Mouse (Mus musculus) ES-Bruce4 (cell line): ENCODE data around the gene Ins2. TPM values are rescaled to one million over a fixed set of nuclear protein-coding genes. Genes with fewer than 3 reads are reported as not detected.
A peak's percentile ranks its signal among the peaks of the same experiment; 100 is the strongest.

ENCODE experiments used
- H3K27ac ChIP-seq: 2 replicates; pipeline ENCODE4 v1.5.1; 2012; ENCODE audit warnings: low read length, inconsistent platforms; ENCODE audit not compliant: insufficient read depth
- H3K27me3 ChIP-seq: 2 replicates; pipeline ENCODE4 v1.6.1; 2012; ENCODE audit warnings: mild to moderate bottlenecking, low read length, inconsistent platforms; ENCODE audit not compliant: control insufficient read depth, poor library complexity, insufficient read depth, severe bottlenecking
- H3K36me3 ChIP-seq: 2 replicates; pipeline ENCODE4 v1.6.1; 2012; ENCODE audit warnings: inconsistent platforms, mild to moderate bottlenecking, low read length, moderate library complexity; ENCODE audit not compliant: control insufficient read depth, poor library complexity, insufficient read depth, severe bottlenecking
- H3K4me1 ChIP-seq: one replicate; pipeline ENCODE4 v1.8.1; 2011; ENCODE audit warnings: low read length; ENCODE audit not compliant: control insufficient read depth, insufficient read depth
- H3K4me3 ChIP-seq: 2 replicates; pipeline ENCODE4 v1.5.1; 2011; ENCODE audit warnings: low read depth, mild to moderate bottlenecking, low read length
- H3K9ac ChIP-seq: 2 replicates; pipeline ENCODE4 v1.6.1; 2012; ENCODE audit warnings: low read depth, mild to moderate bottlenecking, inconsistent platforms; ENCODE audit not compliant: poor library complexity, severe bottlenecking
- H3K9me3 ChIP-seq: replicated peaks from 2 replicates; pipeline ENCODE4 v1.6.1; 2012; ENCODE audit warnings: mild to moderate bottlenecking, low read length, inconsistent platforms; ENCODE audit not compliant: control insufficient read depth, poor library complexity, insufficient read depth, severe bottlenecking
- CTCF ChIP-seq: IDR thresholded peaks from one replicate; pipeline ENCODE4 v1.8.1; 2011; ENCODE audit warnings: low read depth, low read length
- EP300 ChIP-seq: IDR thresholded peaks from 2 replicates; pipeline ENCODE4 v1.6.1; 2011; ENCODE audit warnings: low read depth, low read length; ENCODE audit not compliant: insufficient read depth
- POLR2A ChIP-seq: IDR thresholded peaks from one replicate; pipeline ENCODE4 v1.8.1; 2011; ENCODE audit warnings: low read length; ENCODE audit not compliant: insufficient read depth
- polyA plus RNA-seq: library from polyadenylated mRNA; stranded (reverse); fragments of >200 nt; gene quantifications from 2 replicates; pipeline ENCODE4 v1.2.4, GENCODE M21; 2011; ENCODE audit warnings: low read depth; ENCODE audit not compliant: missing spikeins, insufficient read depth, insufficient read length

Gene Ins2
- polyA plus RNA-seq, 1 experiment: not detected

- Histone ChIP-seq H3K9ac (no peak within 1 kb of the TSS), H3K36me3 (no peaks in the 10 kb centered on the region), H3K9me3 (peaks cover 22% of the 10 kb centered on the region), H3K27ac (no peak within 1 kb of the TSS), H3K27me3 (peaks cover 26% of the 10 kb centered on the region), H3K4me1 (no peaks in the 10 kb centered on the region), H3K4me3 (no peak within 1 kb of the TSS)
- no peak for TF ChIP-seq CTCF
- TF ChIP-seq POLR2A: no peak
- TF ChIP-seq EP300: no peak
These were observed 76.5 kb downstream of the Ins2 start, which contains the start of gene Igf2 for GRCm38 (mm10) chr7:142666659-142667058. TSS of gene Igf2 (minus strand) at chr7:142666816.

GRCm38 (mm10) chr7:142666109-142666508, 77.1 kb downstream of the Ins2 start:
- H3K4me3 ChIP-seq: no peak overlapping the region
- TF ChIP-seq EP300 (no peak), POLR2A (no peak), CTCF (no peak)
- peaks cover 31% of the 10 kb centered on the region for H3K27me3 ChIP-seq
- H3K27ac ChIP-seq: no peak overlapping the region
- H3K36me3 ChIP-seq: no peaks in the 10 kb centered on the region
- H3K9me3 ChIP-seq: peaks cover 20% of the 10 kb centered on the region
- H3K9ac ChIP-seq: no peak overlapping the region
- no peaks in the 10 kb centered on the region for H3K4me1 ChIP-seq

- TF ChIP-seq CTCF: no peak
- no peak for TF ChIP-seq EP300
- no peak for TF ChIP-seq POLR2A
- Histone ChIP-seq H3K9ac (no peak overlapping the region), H3K4me3 (no peak overlapping the region), H3K4me1 (no peaks in the 10 kb centered on the region), H3K27ac (no peak overlapping the region), H3K36me3 (no peaks in the 10 kb centered on the region), H3K9me3 (peaks cover 13% of the 10 kb centered on the region), H3K27me3 (peaks cover 36% of the 10 kb centered on the region)
These were observed 77.8 kb downstream of the Ins2 start for GRCm38 (mm10) chr7:142665364-142665763.

DNA sequence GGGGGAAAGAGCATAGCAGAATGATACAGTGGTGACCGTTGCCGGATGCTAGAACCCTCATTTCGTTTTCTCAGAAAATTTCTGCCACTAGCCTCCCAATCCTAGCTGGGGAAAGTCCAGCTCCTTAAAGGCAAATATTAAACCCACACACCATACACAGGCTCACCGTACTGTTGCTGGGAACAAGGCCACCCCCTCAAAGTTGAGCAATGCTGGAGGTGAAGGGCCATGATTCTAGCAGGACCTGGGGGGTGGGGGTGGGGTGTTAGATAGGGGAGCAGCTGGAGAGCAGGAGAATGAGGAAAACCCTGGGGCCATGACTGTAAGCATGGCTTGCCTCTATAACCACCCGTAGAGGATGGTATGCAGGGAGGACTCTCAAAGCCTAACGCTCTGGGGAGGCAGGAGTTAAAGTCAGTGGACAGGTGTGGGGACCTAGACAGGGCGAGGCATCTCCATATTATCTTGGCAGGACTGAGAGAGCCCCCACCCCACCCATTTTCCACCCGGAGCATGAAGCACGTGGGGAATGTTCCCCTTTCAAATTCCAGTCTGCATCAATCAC, 78.6 kb downstream of the Ins2 start:
- no peak overlapping the region for H3K27ac ChIP-seq
- H3K4me1 ChIP-seq: no peaks in the 10 kb centered on the region
- peaks cover 5% of the 10 kb centered on the region for H3K9me3 ChIP-seq
- peaks cover 38% of the 10 kb centered on the region for H3K27me3 ChIP-seq
- no peak overlapping the region; the same call in 1 of the 2 replicates for H3K9ac ChIP-seq
- H3K4me3 ChIP-seq: no peak overlapping the region
- no peak for TF ChIP-seq POLR2A
- no peak for TF ChIP-seq EP300
- TF ChIP-seq CTCF: no peak
- no peaks in the 10 kb centered on the region for H3K36me3 ChIP-seq

DNA sequence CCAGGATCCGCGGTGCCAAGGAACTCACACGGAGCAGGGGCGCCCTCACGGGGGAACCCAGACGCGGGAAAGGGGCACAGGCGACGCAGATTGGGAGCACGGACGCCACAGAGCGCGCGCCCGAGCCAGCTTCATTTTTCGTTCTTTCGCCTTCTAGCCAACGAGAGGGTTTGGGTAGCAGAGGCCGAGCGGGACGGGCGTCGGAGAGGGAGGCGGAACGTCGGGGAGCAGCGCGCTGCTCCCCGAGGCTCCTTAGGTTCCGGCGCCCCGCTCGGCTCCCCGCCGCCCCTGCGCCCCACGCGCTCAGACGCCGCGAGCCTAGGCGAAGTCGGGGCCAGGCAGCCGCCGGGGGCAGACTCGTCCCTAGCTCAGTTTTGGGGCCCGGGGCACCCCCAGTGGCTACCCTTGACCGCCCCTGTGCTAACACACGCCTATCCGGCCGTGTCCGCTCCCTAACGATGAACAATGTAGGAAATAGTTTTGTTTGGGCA, 79.2 kb downstream of the Ins2 start:
- Histone ChIP-seq H3K27me3 (peaks cover 43% of the 10 kb centered on the region), H3K4me1 (no peaks in the 10 kb centered on the region), H3K4me3 (peak overlapping the region; percentile 53), H3K36me3 (no peaks in the 10 kb centered on the region), H3K9ac (peak overlapping the region; percentile 59; the same call in 1 of the 2 replicates), H3K9me3 (peaks cover under 1% of the 10 kb centered on the region; the same call in 1 of the 2 replicates), H3K27ac (no peak overlapping the region)
- TF ChIP-seq POLR2A (no peak), EP300 (no peak), CTCF (no peak)

DNA sequence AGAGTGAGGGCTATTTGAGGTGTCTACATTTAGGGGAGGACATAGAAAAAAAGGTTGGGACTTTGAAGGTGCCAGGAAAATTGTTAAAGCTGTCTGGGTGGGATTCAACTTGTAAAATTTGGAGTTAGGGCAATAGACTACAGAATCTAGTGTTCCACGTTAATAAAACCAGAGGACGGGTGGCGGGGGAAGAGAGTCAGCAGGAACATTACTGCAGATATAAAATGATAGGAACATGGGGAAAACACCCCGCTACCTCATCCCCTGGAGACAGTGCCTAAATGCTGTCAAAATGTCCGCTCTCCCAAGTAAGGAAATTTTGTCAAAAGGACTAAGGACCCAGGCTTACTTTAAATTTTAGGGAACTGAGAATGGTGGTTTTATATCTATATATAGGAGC, 80.0 kb downstream of the Ins2 start:
- no peak overlapping the region for H3K4me3 ChIP-seq
- no peak overlapping the region for H3K9ac ChIP-seq

More for the DNA sequence above, 80.0 kb downstream of the Ins2 start:
- H3K36me3 ChIP-seq: no peaks in the 10 kb centered on the region
- H3K27me3 ChIP-seq: peaks cover 51% of the 10 kb centered on the region
- H3K4me1 ChIP-seq: no peaks in the 10 kb centered on the region
- H3K27ac ChIP-seq: no peak overlapping the region
- no peaks in the 10 kb centered on the region for H3K9me3 ChIP-seq
- TF ChIP-seq POLR2A (no peak), EP300 (no peak), CTCF (no peak)
